Mouse (Mus musculus): ENCODE measurements at regions not wholly inside any gene's neighbourhood (a gene's known extent, or its start where the extent isn't known, plus 50 kb on each side); places are given as distances from the start of the nearest gene placed in this dataset.
"Not testable (repeated sequence)": the region's sequence is repeated elsewhere in the genome, so short reads cannot be mapped to it uniquely, and the experiment has no call there.

- no peak for DNase-seq
These were observed 1878.9 kb upstream of the Flrt2 start for GRCm38 (mm10) chr12:93812963-93813733.

GRCm38 (mm10) chr12:93850944-93851520 lies 1841.0 kb upstream of the Flrt2 start:
- no peak for DNase-seq

- no peak for DNase-seq
These were observed 1840.4 kb upstream of the Flrt2 start for GRCm38 (mm10) chr12:93851660-93852059.

GRCm38 (mm10) chr12:93885946-93886345 lies 1806.1 kb upstream of the Flrt2 start:
- no peak for DNase-seq

GRCm38 (mm10) chr12:93890109-93890508 lies 1801.9 kb upstream of the Flrt2 start:
- DNase-seq = no peak

GRCm38 (mm10) chr12:93928541-93929238 lies 1763.3 kb upstream of the Flrt2 start:
- not testable (repeated sequence) for DNase-seq

- not testable (repeated sequence) for DNase-seq
These were observed 1762.8 kb upstream of the Flrt2 start for GRCm38 (mm10) chr12:93929239-93929563.

- not testable (repeated sequence) for DNase-seq
These were observed 1761.8 kb upstream of the Flrt2 start for GRCm38 (mm10) chr12:93930242-93930641.

GRCm38 (mm10) chr12:93960869-93961268 lies 1731.2 kb upstream of the Flrt2 start:
- DNase-seq = no peak

GRCm38 (mm10) chr12:93981307-93981706 lies 1710.7 kb upstream of the Flrt2 start:
- DNase-seq = no peak

- DNase-seq = no peak
These were observed 1700.5 kb upstream of the Flrt2 start for GRCm38 (mm10) chr12:93991531-93991930.

GRCm38 (mm10) chr12:93993875-93994274 lies 1698.2 kb upstream of the Flrt2 start:
- DNase-seq = no peak

GRCm38 (mm10) chr12:94015946-94016345 lies 1676.1 kb upstream of the Flrt2 start:
- DNase-seq = no peak

- DNase-seq = no peak
These were observed 1660.7 kb upstream of the Flrt2 start for GRCm38 (mm10) chr12:94031364-94031763.

- no peak for DNase-seq
These were observed 1644.1 kb upstream of the Flrt2 start for GRCm38 (mm10) chr12:94047972-94048371.

GRCm38 (mm10) chr12:94057767-94058166 lies 1634.3 kb upstream of the Flrt2 start:
- DNase-seq = no peak

GRCm38 (mm10) chr12:94059641-94060040 lies 1632.4 kb upstream of the Flrt2 start:
- DNase-seq = no peak

- no peak for DNase-seq
These were observed 1631.7 kb upstream of the Flrt2 start for GRCm38 (mm10) chr12:94060336-94060735.

- no peak for DNase-seq
These were observed 1625.4 kb upstream of the Flrt2 start for GRCm38 (mm10) chr12:94066444-94067152.

GRCm38 (mm10) chr12:94070940-94071505 lies 1621.0 kb upstream of the Flrt2 start:
- no peak for DNase-seq

GRCm38 (mm10) chr12:94105582-94106162 lies 1586.4 kb upstream of the Flrt2 start:
- DNase-seq = no peak

GRCm38 (mm10) chr12:94150143-94150542 lies 1541.9 kb upstream of the Flrt2 start:
- no peak for DNase-seq
